Mouse (Mus musculus): ENCODE data around the gene Plagl1. TPM values are rescaled to one million over a fixed set of nuclear protein-coding genes. Genes with fewer than 3 reads are reported as not detected.
A peak's percentile ranks its signal among the peaks of the same experiment; 100 is the strongest.

Plagl1 gene
- polyA plus RNA-seq, 1 experiment from 2014 or later = 391 TPM

DNA sequence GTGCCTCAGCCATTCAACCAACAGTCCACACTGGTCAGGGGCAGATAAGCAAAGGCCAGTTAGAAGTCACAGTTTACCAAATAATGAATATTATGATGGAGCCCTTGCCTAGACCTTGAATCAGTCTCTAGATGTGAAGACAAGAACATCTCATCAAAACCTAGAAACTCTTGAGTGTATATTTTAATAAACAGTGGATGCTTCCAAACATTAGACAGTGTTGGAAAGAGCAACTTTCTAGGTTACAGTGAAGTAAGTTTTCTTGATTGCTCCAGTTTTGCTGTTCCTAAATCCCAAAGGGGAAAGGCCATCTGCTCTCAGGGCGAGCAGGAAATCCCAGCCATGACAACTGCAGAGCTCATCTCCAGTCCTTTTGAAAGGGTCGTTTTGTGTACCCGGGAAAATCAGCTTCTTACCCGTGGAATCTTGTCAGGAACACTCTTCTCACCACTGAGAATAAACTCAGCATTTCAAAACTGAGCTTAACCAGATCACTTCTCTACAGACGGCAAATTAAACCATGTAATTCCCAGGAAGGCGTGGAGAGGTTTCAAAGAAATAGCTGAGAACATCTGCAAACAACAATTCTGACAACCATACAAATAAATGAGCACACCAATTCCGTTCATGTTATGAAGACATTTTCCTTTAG is 117.8 kb downstream of the Plagl1 start, which contains the start of gene Zc2hc1b:
Gene Zc2hc1b (minus strand): TSS at position 51 of the 652 bp plus-strand sequence.
- Histone ChIP-seq H3K27ac (replicated peaks; ENCODE audit: low read depth, low read length) (peak within 1 kb of the TSS; percentile 61), H3K27me3 (replicated peaks; ENCODE audit: control insufficient read depth, insufficient read depth, low read length) (no peaks in the 10 kb centered on the region), H3K4me1 (ENCODE audit: control insufficient read depth, insufficient read depth, low read length) (no peaks in the 10 kb centered on the region), H3K4me2 (ENCODE audit: low read depth, low read length) (no peak within 1 kb of the TSS), H3K9ac (ENCODE audit: low read depth, low read length) (no peak within 1 kb of the TSS), H3K4me3 (ENCODE audit: low read depth, low read length) (no peak within 1 kb of the TSS), H3K36me3 (ENCODE audit: control insufficient read depth, insufficient read depth, low read length) (peaks cover 68% of the 10 kb centered on the region), H3K9me3 (ENCODE audit: control insufficient read depth, low read length) (no peaks in the 10 kb centered on the region)
- DNase-seq (ENCODE audit: low spot score) (peak; percentile 84), ATAC-seq (ENCODE audit: low read depth) (peak; percentile 56; the same call in 1 of the 2 replicates)
- WGBS = 53% methylated on average over 7 of the region's 7 CpGs

DNA sequence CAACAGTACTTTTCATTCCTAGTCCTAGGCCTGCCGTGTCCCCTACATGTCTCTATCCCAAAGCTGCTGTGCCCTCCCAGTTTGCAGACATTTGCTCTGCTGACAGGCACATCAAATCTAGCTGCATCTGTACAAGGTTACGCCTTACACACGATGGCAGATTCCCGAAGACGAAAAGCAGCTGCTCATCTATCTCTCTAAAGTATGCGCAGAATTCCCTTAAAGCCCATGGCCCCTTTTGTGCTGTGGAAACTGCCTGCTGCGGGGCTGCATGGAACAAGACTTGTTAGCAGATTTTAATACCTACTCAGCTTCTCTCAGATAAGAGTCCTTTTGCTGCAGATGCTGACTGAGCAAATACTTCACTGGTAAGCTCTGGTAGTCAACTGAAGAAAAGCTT is 119.9 kb downstream of the Plagl1 start:
- Histone ChIP-seq H3K4me1 (ENCODE audit: control insufficient read depth, insufficient read depth, low read length) (no peaks in the 10 kb centered on the region), H3K4me3 (ENCODE audit: low read depth, low read length) (no peak overlapping the region), H3K36me3 (ENCODE audit: control insufficient read depth, insufficient read depth, low read length) (peaks cover 80% of the 10 kb centered on the region), H3K4me2 (ENCODE audit: low read depth, low read length) (no peak overlapping the region), H3K27ac (replicated peaks; ENCODE audit: low read depth, low read length) (peak overlapping the region; percentile 28; the same call in 1 of the 2 replicates), H3K9ac (ENCODE audit: low read depth, low read length) (no peak overlapping the region), H3K27me3 (replicated peaks; ENCODE audit: control insufficient read depth, insufficient read depth, low read length) (no peaks in the 10 kb centered on the region), H3K9me3 (ENCODE audit: control insufficient read depth, low read length) (no peaks in the 10 kb centered on the region)
- ATAC-seq (ENCODE audit: low read depth) (peak; percentile 57), DNase-seq (ENCODE audit: low spot score) (peak; percentile 78)
- 60% methylated on average over 7 of the region's 7 CpGs for WGBS

Other genes starting within 250 kb of the Plagl1 start
- 69.2 and 73.3 TPM in 2 replicates for gene Utrn, start 191.1 kb upstream of the Plagl1 start, polyA plus RNA-seq (2014; fragmentation: Nextera tagmentation; extraction: Ambion mirVana)
- gene Stx11, start 96.2 kb upstream of the Plagl1 start, polyA plus RNA-seq (2014; fragmentation: Nextera tagmentation; extraction: Ambion mirVana) = 3.8 and 5.4 TPM in 2 replicates
- gene Sf3b5, start 55.2 kb upstream of the Plagl1 start, polyA plus RNA-seq (2014; fragmentation: Nextera tagmentation; extraction: Ambion mirVana) = 39.8 and 42.7 TPM in 2 replicates
- not detected in 2 replicates for gene Zc2hc1b, start 117.5 kb downstream of the Plagl1 start, polyA plus RNA-seq (2014; fragmentation: Nextera tagmentation; extraction: Ambion mirVana)
- 72.2 and 77.3 TPM in 2 replicates for gene Ltv1, start 132.7 kb downstream of the Plagl1 start, polyA plus RNA-seq (2014; fragmentation: Nextera tagmentation; extraction: Ambion mirVana)

All from embryonic facial prominence, embryonic 14.5 days (tissue).